Mouse (Mus musculus): ENCODE results near the gene Sp100. TPM values are rescaled to one million over a fixed set of nuclear protein-coding genes. Genes with fewer than 3 reads are reported as not detected.
"Not testable (repeated sequence)": the region's sequence is repeated elsewhere in the genome, so short reads cannot be mapped to it uniquely, and the experiment has no call there.

The Sp100 gene
- polyA plus RNA-seq (2015; fragmentation: Nextera tagmentation; extraction: Ambion mirVana), result 0.94 and 1.1 TPM in 2 replicates

GRCm38 (mm10) chr1:85649881-85650280, at the start of gene Sp100:
Sp100 (plus strand) TSS chr1:85649988.
- WGBS, result 64% methylated on average over 6 of the region's 6 CpGs
- H3K4me1 ChIP-seq; H3K4me2 ChIP-seq (replicated peaks); ATAC-seq (ENCODE audit: low FRiP score, low read depth); H3K4me3 ChIP-seq; H3K27ac ChIP-seq; H3K9me3 ChIP-seq; H3K9ac ChIP-seq; H3K36me3 ChIP-seq; H3K27me3 ChIP-seq: not testable (repeated sequence)

GRCm38 (mm10) chr1:85600078-85600477, 49.7 kb upstream of the Sp100 start, which contains the start of gene Sp140:
Sp140 (plus strand) TSS chr1:85600378.
- not testable (repeated sequence) for H3K27ac ChIP-seq; H3K4me3 ChIP-seq; H3K36me3 ChIP-seq; H3K27me3 ChIP-seq; H3K9me3 ChIP-seq; ATAC-seq (ENCODE audit: low FRiP score, low read depth); H3K9ac ChIP-seq; H3K4me2 ChIP-seq (replicated peaks); H3K4me1 ChIP-seq
- WGBS, result no CpG with 5 or more reads among the region's 5 CpGs

- H3K4me2 ChIP-seq (replicated peaks); H3K27ac ChIP-seq; H3K36me3 ChIP-seq; H3K9me3 ChIP-seq; H3K27me3 ChIP-seq; H3K9ac ChIP-seq; H3K4me1 ChIP-seq; H3K4me3 ChIP-seq; ATAC-seq (ENCODE audit: low FRiP score, low read depth): not testable (repeated sequence)
- WGBS, result 58% methylated on average over 4 of the region's 4 CpGs
Observed at GRCm38 (mm10) chr1:85600794-85601193, 49.0 kb upstream of the Sp100 start.

GRCm38 (mm10) chr1:85604341-85604740, 45.4 kb upstream of the Sp100 start:
- not testable (repeated sequence) for ATAC-seq (ENCODE audit: low FRiP score, low read depth); H3K4me3 ChIP-seq; H3K4me1 ChIP-seq; H3K36me3 ChIP-seq; H3K27me3 ChIP-seq; H3K9me3 ChIP-seq; H3K27ac ChIP-seq; H3K4me2 ChIP-seq (replicated peaks); H3K9ac ChIP-seq
- WGBS, result 67% methylated on average over 1 of the region's 1 CpGs

GRCm38 (mm10) chr1:85608361-85608760, 41.4 kb upstream of the Sp100 start:
- H3K4me2 ChIP-seq (replicated peaks); H3K27me3 ChIP-seq; H3K4me1 ChIP-seq; ATAC-seq (ENCODE audit: low FRiP score, low read depth); H3K4me3 ChIP-seq; H3K36me3 ChIP-seq; H3K27ac ChIP-seq; H3K9me3 ChIP-seq; H3K9ac ChIP-seq: not testable (repeated sequence)
- WGBS, result 82% methylated on average over 3 of the region's 4 CpGs

GRCm38 (mm10) chr1:85610581-85610980, 39.2 kb upstream of the Sp100 start:
- not testable (repeated sequence) for H3K4me2 ChIP-seq (replicated peaks); H3K4me3 ChIP-seq; H3K27ac ChIP-seq; ATAC-seq (ENCODE audit: low FRiP score, low read depth); H3K4me1 ChIP-seq; H3K27me3 ChIP-seq; H3K36me3 ChIP-seq; H3K9me3 ChIP-seq; H3K9ac ChIP-seq
- WGBS, result no CpG with 5 or more reads among the region's 4 CpGs

- H3K9me3 ChIP-seq; H3K4me2 ChIP-seq (replicated peaks); H3K27ac ChIP-seq; ATAC-seq (ENCODE audit: low FRiP score, low read depth); H3K4me3 ChIP-seq; H3K4me1 ChIP-seq; H3K9ac ChIP-seq; H3K36me3 ChIP-seq; H3K27me3 ChIP-seq: not testable (repeated sequence)
- 90% methylated on average over 3 of the region's 3 CpGs for WGBS
Observed at GRCm38 (mm10) chr1:85615096-85615495, 34.7 kb upstream of the Sp100 start.

GRCm38 (mm10) chr1:85615819-85616218, 34.0 kb upstream of the Sp100 start:
- H3K27ac ChIP-seq; H3K4me2 ChIP-seq (replicated peaks); H3K4me1 ChIP-seq; H3K4me3 ChIP-seq; H3K9ac ChIP-seq; H3K9me3 ChIP-seq; H3K36me3 ChIP-seq; H3K27me3 ChIP-seq; ATAC-seq (ENCODE audit: low FRiP score, low read depth): not testable (repeated sequence)
- WGBS, result 55% methylated on average over 3 of the region's 3 CpGs

- not testable (repeated sequence) for H3K9me3 ChIP-seq; ATAC-seq (ENCODE audit: low FRiP score, low read depth); H3K9ac ChIP-seq; H3K36me3 ChIP-seq; H3K4me1 ChIP-seq; H3K4me3 ChIP-seq; H3K27me3 ChIP-seq; H3K27ac ChIP-seq; H3K4me2 ChIP-seq (replicated peaks)
- WGBS, result 64% methylated on average over 4 of the region's 5 CpGs
Observed at GRCm38 (mm10) chr1:85617161-85617560, 32.6 kb upstream of the Sp100 start.

- not testable (repeated sequence) for H3K27me3 ChIP-seq; H3K9ac ChIP-seq; H3K4me3 ChIP-seq; H3K4me1 ChIP-seq; H3K4me2 ChIP-seq (replicated peaks); H3K36me3 ChIP-seq; ATAC-seq (ENCODE audit: low FRiP score, low read depth); H3K27ac ChIP-seq; H3K9me3 ChIP-seq
- 36% methylated on average over 1 of the region's 1 CpGs for WGBS
Observed at GRCm38 (mm10) chr1:85618689-85619088, 31.1 kb upstream of the Sp100 start.

- H3K27me3 ChIP-seq; H3K9ac ChIP-seq; H3K36me3 ChIP-seq; H3K4me3 ChIP-seq; H3K4me1 ChIP-seq; H3K27ac ChIP-seq; H3K9me3 ChIP-seq; ATAC-seq (ENCODE audit: low FRiP score, low read depth); H3K4me2 ChIP-seq (replicated peaks): not testable (repeated sequence)
- WGBS, result 62% methylated on average over 3 of the region's 3 CpGs
Observed at GRCm38 (mm10) chr1:85636936-85637335, 12.9 kb upstream of the Sp100 start.

- H3K4me1 ChIP-seq; H3K4me3 ChIP-seq; H3K9me3 ChIP-seq; H3K36me3 ChIP-seq; ATAC-seq (ENCODE audit: low FRiP score, low read depth); H3K27me3 ChIP-seq; H3K4me2 ChIP-seq (replicated peaks); H3K27ac ChIP-seq; H3K9ac ChIP-seq: not testable (repeated sequence)
- 79% methylated on average over 4 of the region's 4 CpGs for WGBS
Observed at GRCm38 (mm10) chr1:85638144-85638543, 11.6 kb upstream of the Sp100 start.

- H3K27ac ChIP-seq; H3K4me3 ChIP-seq; H3K9me3 ChIP-seq; H3K36me3 ChIP-seq; H3K27me3 ChIP-seq; ATAC-seq (ENCODE audit: low FRiP score, low read depth); H3K9ac ChIP-seq; H3K4me1 ChIP-seq; H3K4me2 ChIP-seq (replicated peaks): not testable (repeated sequence)
- WGBS, result 74% methylated on average over 4 of the region's 5 CpGs
Observed at GRCm38 (mm10) chr1:85650524-85650923, 736 bp downstream of the Sp100 start.

Data from limb, embryonic 13.5 days (tissue).